Mouse (Mus musculus): ENCODE measurements around the gene Sf3b5. TPM values are rescaled to one million over a fixed set of nuclear protein-coding genes. Genes with fewer than 3 reads are reported as not detected.

The Sf3b5 gene
- polyA plus RNA-seq (2012; rRNA removed) = 29.5 and 30.4 TPM in 2 replicates

DNA sequence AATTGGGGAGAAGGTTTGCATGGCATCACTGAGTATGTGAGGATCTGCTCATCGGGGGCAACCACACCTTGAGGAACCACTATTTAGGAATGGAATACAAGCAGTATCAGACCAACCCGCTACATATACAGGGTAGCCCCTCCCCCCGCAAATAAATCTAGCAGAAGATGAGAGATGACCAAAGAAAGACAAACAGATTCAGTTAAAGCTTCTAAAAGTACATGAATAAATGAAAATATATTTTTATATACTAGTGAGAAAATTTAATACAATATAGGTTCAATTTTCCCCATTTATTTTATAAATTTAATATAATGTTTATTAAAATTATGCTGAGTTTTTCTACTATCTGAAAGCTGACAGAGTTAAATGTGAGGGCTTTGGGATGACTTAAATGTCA, at the start of gene Sf3b5:
TSS of gene Sf3b5 (plus strand) at position 301 of the 400 bp plus-strand sequence.

DNA sequence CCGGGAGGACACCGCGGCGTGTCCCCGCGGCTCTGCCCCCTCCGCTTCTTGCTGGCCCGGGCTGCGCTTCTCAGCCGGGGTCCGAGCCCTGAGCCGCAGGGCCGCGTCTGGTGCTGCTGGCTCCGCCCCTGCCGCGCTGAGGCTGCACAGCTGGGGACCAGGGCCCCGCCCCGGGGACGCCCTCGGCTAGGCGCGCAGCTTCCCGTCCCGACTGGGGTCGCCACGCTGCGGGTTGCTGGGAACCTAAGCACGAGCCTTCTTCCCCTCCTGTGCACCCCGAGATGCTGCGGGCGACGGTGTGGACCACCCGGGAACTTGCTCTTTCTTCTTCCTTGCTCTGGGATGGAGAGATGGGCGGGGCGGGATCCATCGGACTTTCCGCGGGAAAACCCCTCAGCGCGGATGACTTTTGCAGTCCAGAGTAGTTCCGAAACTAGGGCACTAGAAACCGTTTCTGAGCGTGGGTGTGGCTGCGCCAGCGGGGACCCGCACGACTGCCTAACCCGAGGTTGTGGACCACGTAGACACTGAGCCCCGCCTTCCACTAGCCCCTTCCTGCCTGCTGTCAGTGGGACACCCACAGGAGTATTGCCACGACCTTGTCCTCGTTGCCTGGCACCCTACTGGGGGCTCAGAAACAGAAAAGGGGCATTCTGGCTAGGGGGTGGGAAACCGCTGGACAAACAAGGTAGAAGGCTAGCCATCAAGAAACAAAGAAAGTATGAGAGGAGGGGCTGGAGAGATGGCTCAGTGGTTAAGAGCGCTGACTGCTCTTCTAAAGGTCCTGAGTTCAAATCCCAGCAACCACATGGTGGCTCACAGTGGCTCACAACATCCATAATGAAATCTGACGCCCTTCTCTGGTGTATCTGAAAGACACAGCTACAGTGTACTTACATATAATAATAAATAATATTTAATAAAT, 40.7 kb upstream of the Sf3b5 start, which contains the start of gene Stx11:
TSS of gene Stx11 (minus strand) at position 148 of the 925 bp plus-strand sequence.

Other genes starting within 250 kb of the Sf3b5 start
- 10.0 and 11.7 TPM in 2 replicates for gene Utrn, start 136.0 kb upstream of the Sf3b5 start, polyA plus RNA-seq (2012; rRNA removed)
- 0.91 and 1.1 TPM in 2 replicates for gene Stx11, start 41.0 kb upstream of the Sf3b5 start, polyA plus RNA-seq (2012; rRNA removed)
- 54.1 and 58.3 TPM in 2 replicates for gene Plagl1, start 55.2 kb downstream of the Sf3b5 start, polyA plus RNA-seq (2012; rRNA removed)
- gene Zc2hc1b, start 172.7 kb downstream of the Sf3b5 start, polyA plus RNA-seq (2012; rRNA removed) = not detected in 2 replicates
- 27.4 and 31.0 TPM in 2 replicates for gene Ltv1, start 187.8 kb downstream of the Sf3b5 start, polyA plus RNA-seq (2012; rRNA removed)

Data from central nervous system, embryonic 18 days (tissue).